Mouse (Mus musculus) liver, embryonic 16.5 days (tissue): ENCODE results near the gene Epop. TPM values are rescaled to one million over a fixed set of nuclear protein-coding genes. Genes with fewer than 3 reads are reported as not detected.
A peak's percentile ranks its signal among the peaks of the same experiment; 100 is the strongest.

ENCODE experiments used
- ATAC-seq: fragments of 200-750 bp; cut with Nextera tagmentation; 2 replicates; pipeline ENCODE4 v1.8.0; 2017; ENCODE audit warnings: low read depth, mild to moderate bottlenecking, moderate number of reproducible peaks, moderate library complexity
- H3K27ac ChIP-seq: fragments of 300-500 bp; sonication (generic); 2 replicates; pipeline ENCODE4 v1.5.1; 2014; ENCODE audit warnings: mild to moderate bottlenecking, low read length
- H3K27me3 ChIP-seq: fragments of 300-500 bp; sonication (generic); 2 replicates; pipeline ENCODE4 v1.6.1; 2014; ENCODE audit warnings: low read depth, low read length, mixed read lengths; ENCODE audit not compliant: control insufficient read depth, insufficient read depth
- H3K36me3 ChIP-seq: fragments of 300-500 bp; sonication (generic); 2 replicates; pipeline ENCODE4 v1.6.1; 2014; ENCODE audit warnings: mild to moderate bottlenecking; ENCODE audit not compliant: control insufficient read depth, insufficient read depth
- H3K4me1 ChIP-seq: fragments of 300-500 bp; sonication (generic); 2 replicates; pipeline ENCODE4 v1.6.1; 2014; ENCODE audit warnings: low read depth, low read length, mixed read lengths; ENCODE audit not compliant: control insufficient read depth
- H3K4me2 ChIP-seq: fragments of 300-500 bp; sonication (generic); 2 replicates; pipeline ENCODE4 v1.6.1; 2014; ENCODE audit warnings: low read depth, low read length, mixed read lengths
- H3K4me3 ChIP-seq: fragments of 300-500 bp; sonication (generic); 2 replicates; pipeline ENCODE4 v1.5.1; 2014; ENCODE audit warnings: low read depth, mild to moderate bottlenecking, low read length
- H3K9ac ChIP-seq: fragments of 300-500 bp; sonication (generic); 2 replicates; pipeline ENCODE4 v1.6.1; 2014; ENCODE audit warnings: low read depth, low read length
- H3K9me3 ChIP-seq: fragments of 300-500 bp; sonication (generic); replicated peaks from 2 replicates; pipeline ENCODE4 v1.6.1; 2016; ENCODE audit warnings: low read length; ENCODE audit not compliant: control insufficient read depth
- WGBS: fragments of 180-500 bp; shearing (Covaris S2); extraction: QIAGEN DNeasy Blood & Tissue Kit; methylation state at CpG from one replicate; pipeline ENCODE4 v1.1.7; 2014; ENCODE audit not compliant: insufficient replicate concordance; 5-methylcytosine and 5-hydroxymethylcytosine counted together
- polyA plus RNA-seq: library from polyadenylated mRNA; unstranded; fragments of >200 nt; fragmentation: Nextera tagmentation; extraction: Ambion mirVana; gene quantifications from 2 replicates; pipeline ENCODE4 v1.2.1, GENCODE M21; 2015

Epop gene
- polyA plus RNA-seq, 1 experiment from 2014 or later = 0.24 TPM

DNA sequence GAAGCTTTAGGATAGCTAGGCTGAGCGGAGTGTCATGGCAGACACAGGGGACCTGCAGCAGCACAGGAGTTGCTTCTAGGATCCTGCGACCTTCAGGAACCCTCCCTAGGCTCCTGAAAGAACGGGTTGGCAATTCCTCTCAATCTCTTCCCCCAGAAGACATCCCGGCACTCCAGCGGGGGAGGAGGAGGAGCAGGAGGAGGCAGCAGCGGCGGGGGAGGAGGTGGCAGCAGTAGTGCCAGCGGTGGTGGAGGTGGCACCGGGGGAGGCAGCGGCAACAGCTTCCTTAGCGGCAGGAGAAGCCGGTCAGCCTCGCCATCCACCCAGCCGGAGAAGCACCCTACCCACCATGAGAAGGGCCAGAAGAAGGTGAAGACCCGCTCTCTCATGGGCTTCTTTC, 39.8 kb upstream of the Epop start:
- 71% methylated on average over 15 of the region's 15 CpGs for WGBS
- Histone ChIP-seq H3K9ac (no peak overlapping the region), H3K36me3 (no peaks in the 10 kb centered on the region), H3K4me1 (no peaks in the 10 kb centered on the region), H3K27me3 (peaks cover 17% of the 10 kb centered on the region), H3K27ac (no peak overlapping the region), H3K4me3 (no peak overlapping the region), H3K4me2 (no peak overlapping the region), H3K9me3 (no peaks in the 10 kb centered on the region)
- no peak for ATAC-seq

DNA sequence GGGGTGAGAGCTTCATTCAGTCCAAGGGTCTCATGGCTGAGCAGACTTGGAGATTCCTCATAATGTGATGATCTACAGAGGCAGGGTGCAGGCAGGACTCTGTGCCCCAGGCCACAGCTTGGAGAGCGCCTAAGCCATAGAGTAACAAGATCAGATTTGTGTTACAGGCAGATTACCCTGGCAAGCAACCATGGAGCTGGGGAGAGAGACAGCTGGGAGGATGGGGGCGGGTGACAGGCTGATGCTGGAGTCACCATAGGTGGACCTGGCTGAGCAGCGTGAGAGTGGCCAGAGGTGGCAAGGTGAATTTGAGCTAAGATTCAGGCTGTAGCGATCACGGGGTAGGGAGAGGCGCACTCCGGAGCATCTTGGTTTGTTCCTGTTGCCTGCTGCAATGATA, 38.7 kb upstream of the Epop start:
- 79% methylated on average over 7 of the region's 7 CpGs for WGBS
- H3K4me2 ChIP-seq = no peak overlapping the region
- ATAC-seq = no peak
- no peaks in the 10 kb centered on the region for H3K4me1 ChIP-seq
- no peaks in the 10 kb centered on the region for H3K36me3 ChIP-seq
- H3K27me3 ChIP-seq = peaks cover 28% of the 10 kb centered on the region
- no peak overlapping the region for H3K27ac ChIP-seq
- no peak overlapping the region for H3K4me3 ChIP-seq
- no peaks in the 10 kb centered on the region for H3K9me3 ChIP-seq
- H3K9ac ChIP-seq = no peak overlapping the region

DNA sequence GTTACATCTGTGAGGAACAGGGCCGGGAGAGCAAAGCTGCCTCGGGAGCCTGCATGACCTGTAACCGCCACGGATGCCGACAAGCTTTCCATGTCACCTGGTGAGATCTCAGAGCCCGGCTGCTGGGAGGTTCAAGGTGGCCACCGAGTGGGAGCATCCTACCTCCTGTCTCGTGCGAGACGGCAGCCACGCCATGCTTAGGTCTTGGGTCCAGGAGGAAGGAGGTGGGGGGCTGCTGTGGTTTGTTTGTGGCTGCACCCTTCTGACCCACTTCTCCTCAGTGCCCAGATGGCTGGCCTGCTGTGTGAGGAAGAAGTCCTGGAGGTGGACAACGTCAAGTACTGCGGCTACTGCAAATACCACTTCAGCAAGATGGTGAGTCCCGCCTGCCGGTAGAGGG, 37.3 kb upstream of the Epop start:
- Histone ChIP-seq H3K9ac (no peak overlapping the region), H3K9me3 (no peaks in the 10 kb centered on the region), H3K4me2 (no peak overlapping the region), H3K4me3 (no peak overlapping the region), H3K27me3 (peaks cover 42% of the 10 kb centered on the region), H3K4me1 (peaks cover 7% of the 10 kb centered on the region), H3K27ac (no peak overlapping the region), H3K36me3 (no peaks in the 10 kb centered on the region)
- WGBS = 66% methylated on average over 15 of the region's 15 CpGs
- no peak for ATAC-seq

DNA sequence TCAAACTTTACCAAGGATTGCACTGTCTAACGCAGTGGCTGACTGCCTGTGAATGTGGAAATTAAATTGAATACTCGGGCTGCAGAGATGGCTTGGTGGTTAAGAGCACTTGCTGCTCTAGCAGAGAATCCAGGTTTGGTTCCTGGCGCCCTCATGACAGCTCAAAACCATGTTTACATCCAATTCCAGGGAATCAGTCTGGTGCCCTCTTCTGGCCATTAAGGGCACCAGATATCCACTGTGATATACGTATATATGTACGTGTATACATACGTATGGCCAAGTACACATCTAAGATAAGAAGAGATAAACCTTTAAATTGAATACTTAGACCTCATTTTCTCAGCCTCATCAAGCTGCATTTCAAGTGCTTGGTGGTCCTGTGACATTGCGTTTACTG, 36.7 kb upstream of the Epop start:
- Histone ChIP-seq H3K36me3 (no peaks in the 10 kb centered on the region), H3K27me3 (peaks cover 48% of the 10 kb centered on the region), H3K4me3 (no peak overlapping the region), H3K4me1 (peaks cover 8% of the 10 kb centered on the region), H3K27ac (no peak overlapping the region), H3K9ac (no peak overlapping the region), H3K4me2 (no peak overlapping the region), H3K9me3 (no peaks in the 10 kb centered on the region)
- no peak for ATAC-seq
- 72% methylated on average over 7 of the region's 7 CpGs for WGBS

DNA sequence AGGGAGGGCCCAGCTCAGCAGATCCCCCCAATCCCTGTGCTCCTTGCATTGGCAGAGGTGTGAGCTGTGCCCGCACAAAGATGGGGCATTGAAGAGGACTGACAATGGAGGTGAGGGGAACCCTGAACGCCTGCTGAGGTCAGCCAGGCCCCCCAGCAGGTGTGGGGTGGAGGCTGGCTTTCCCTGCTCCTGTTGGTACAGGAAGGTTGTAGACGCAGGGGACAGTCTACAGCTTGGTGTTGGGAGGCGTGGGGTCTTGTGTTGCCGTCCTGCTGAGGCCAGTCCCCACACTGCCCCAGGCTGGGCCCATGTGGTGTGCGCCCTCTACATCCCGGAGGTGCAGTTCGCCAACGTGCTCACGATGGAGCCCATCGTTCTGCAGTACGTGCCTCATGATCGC, 35.9 kb upstream of the Epop start:
- H3K36me3 ChIP-seq = no peaks in the 10 kb centered on the region
- peaks cover 15% of the 10 kb centered on the region for H3K4me1 ChIP-seq
- peaks cover 56% of the 10 kb centered on the region for H3K27me3 ChIP-seq
- ATAC-seq = no peak
- WGBS = 77% methylated on average over 13 of the region's 13 CpGs
- no peak overlapping the region for H3K27ac ChIP-seq
- no peak overlapping the region for H3K9ac ChIP-seq
- H3K9me3 ChIP-seq = no peaks in the 10 kb centered on the region
- H3K4me3 ChIP-seq = no peak overlapping the region
- H3K4me2 ChIP-seq = no peak overlapping the region

DNA sequence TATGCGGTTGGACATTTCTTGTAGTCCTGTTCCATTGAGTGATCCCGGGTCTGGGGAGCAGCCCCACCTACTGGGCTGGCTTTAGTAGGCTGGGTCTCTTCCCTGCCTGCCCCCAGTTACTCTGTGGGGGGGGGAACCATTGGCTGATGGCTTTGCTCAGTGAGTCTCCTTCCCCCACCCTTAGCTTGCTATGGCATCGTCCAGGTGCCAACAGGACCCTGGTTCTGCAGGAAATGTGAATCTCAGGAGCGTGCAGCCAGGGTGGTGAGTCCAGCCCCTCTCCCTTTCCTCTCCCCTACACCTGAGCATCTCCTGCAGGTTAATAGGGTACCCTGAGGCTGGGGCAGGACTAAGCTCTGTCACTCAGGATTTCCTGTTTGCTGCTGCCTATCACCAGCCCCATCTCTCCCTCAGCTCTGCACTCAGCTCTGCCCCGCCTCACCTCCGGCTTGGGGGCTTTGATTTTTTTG, 35.3 kb upstream of the Epop start:
- WGBS = 16% methylated on average over 6 of the region's 6 CpGs
- peaks cover 15% of the 10 kb centered on the region for H3K4me1 ChIP-seq
- no peak overlapping the region for H3K4me2 ChIP-seq
- H3K4me3 ChIP-seq = no peak overlapping the region
- ATAC-seq = no peak
- H3K9ac ChIP-seq = no peak overlapping the region
- H3K36me3 ChIP-seq = no peaks in the 10 kb centered on the region
- H3K27ac ChIP-seq = no peak overlapping the region
- no peaks in the 10 kb centered on the region for H3K9me3 ChIP-seq
- peaks cover 62% of the 10 kb centered on the region for H3K27me3 ChIP-seq

DNA sequence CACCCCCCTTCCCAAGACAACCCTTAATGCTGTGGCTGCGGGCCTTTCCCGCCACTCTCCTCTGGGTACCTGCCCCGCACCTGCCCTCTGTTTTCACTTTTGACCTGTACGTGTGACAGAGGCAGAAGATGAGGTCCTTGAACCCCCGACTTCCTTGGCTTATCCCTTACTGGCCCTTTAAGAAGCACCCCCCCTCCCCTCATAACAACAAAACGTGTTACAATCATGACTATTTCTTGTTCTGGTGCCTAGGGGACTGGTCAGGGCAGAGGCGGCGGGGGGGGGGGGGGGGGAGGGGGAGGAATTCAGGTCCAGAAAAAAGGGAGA, 34.8 kb upstream of the Epop start:
- H3K27ac ChIP-seq = no peak overlapping the region
- H3K4me3 ChIP-seq = peak overlapping the region; percentile 65
- ATAC-seq = no peak
- H3K4me2 ChIP-seq = peak overlapping the region; percentile 77
- H3K27me3 ChIP-seq = peaks cover 67% of the 10 kb centered on the region
- no peaks in the 10 kb centered on the region for H3K9me3 ChIP-seq
- 8% methylated on average over 8 of the region's 8 CpGs for WGBS
- peak overlapping the region; percentile 45; the same call in 1 of the 2 replicates for H3K9ac ChIP-seq
- peaks cover 19% of the 10 kb centered on the region for H3K4me1 ChIP-seq
- H3K36me3 ChIP-seq = no peaks in the 10 kb centered on the region

DNA sequence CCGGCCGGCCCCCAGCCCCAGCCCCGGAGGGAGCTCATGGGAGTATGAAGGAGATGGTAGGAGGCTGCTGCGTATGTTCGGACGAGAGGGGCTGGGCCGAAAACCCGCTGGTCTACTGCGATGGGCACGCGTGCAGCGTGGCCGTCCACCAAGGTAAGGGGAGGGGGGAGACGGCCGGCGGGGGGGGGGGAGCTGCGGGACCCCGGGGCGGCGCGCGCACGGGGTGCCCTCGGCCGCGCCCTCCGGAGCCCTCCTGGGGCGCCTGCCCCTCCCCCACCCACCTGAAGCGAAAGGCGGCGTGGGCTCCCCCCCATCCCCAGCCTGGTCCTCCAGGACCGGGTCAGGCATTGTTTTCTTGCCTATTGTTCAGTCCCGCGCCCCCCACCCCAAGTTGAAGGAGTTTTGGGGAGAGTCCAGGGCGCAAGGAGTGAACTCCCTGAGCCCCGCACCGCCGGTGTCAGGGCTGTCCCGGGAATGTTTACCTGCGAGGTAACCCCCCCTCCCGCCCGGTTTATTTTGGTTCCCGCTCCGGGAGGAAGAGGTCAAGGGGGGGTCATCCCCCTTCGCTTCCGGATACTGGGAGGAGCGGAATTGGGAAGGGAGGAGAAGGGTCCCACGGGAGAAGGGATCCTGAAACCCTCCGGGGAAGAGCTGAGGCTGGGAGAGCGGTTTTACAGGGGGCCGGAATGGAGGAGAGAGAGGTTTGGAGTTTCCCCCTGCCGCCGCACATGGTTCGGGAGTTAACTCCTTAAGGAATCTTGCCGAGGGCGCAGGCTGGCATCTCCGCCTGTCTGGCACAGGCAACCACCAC, 34.2 kb upstream of the Epop start:
- Histone ChIP-seq H3K9me3 (no peaks in the 10 kb centered on the region), H3K4me3 (peak overlapping the region; percentile 65), H3K9ac (peak overlapping the region; percentile 45), H3K27ac (no peak overlapping the region), H3K4me1 (peaks cover 21% of the 10 kb centered on the region), H3K27me3 (peaks cover 73% of the 10 kb centered on the region), H3K36me3 (no peaks in the 10 kb centered on the region), H3K4me2 (peak overlapping the region; percentile 77)
- ATAC-seq = no peak
- whole genome bisulfite sequencing = 1% methylated on average over 45 of the region's 57 CpGs

DNA sequence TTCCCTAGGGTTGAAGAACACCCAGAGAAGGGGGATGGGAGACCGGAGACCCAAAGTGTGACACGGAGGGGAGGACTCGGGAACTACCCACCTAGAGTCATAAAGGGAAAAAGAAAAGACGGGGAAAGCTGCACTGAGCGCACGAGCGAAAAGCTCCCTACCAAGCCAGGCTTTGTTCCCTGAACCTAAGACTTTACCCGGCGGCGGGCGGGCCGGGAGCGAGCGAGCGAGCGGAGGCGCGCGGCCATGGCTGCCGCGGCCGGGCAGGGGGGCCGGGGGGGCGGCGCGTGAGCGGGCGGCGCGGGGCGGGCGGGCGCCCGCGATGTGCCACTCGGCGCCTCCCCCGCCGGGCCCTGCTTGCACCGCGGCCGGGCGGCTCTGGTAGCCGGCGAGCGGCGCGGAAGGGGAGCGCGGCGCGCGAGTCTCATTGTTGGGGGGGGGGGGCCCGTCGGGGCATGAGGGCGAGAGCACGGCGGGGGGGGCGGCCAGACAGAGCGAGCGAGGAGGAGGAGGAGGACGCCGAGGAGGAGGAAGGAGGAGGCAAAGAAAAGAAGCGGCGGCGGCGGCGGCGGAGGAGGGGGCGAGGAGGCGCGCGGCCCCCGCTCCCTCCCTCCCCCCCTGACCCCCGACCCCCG, 33.5 kb upstream of the Epop start, which contains the start of gene Mllt6:
Gene Mllt6 (plus strand): TSS at position 522 of the 635 bp plus-strand sequence.
- Histone ChIP-seq H3K4me2 (peak within 1 kb of the TSS; percentile 77), H3K36me3 (no peaks in the 10 kb centered on the region), H3K4me1 (peaks cover 21% of the 10 kb centered on the region), H3K27ac (no peak within 1 kb of the TSS), H3K9me3 (no peaks in the 10 kb centered on the region), H3K27me3 (peaks cover 74% of the 10 kb centered on the region), H3K9ac (peak within 1 kb of the TSS; percentile 45), H3K4me3 (peak within 1 kb of the TSS; percentile 65)
- 0% methylated on average over 29 of the region's 76 CpGs for WGBS
- peak; percentile 37 for ATAC-seq
